Mouse (Mus musculus): ENCODE results near the gene Iba57.

GRCm38 (mm10) chr11:59209003-59209441, 45.5 kb upstream of the Iba57 start:
- TF ChIP-seq EP300 (IDR thresholded peaks at IDR 0.05; ENCODE audit: low read depth) (no peak), CTCF (IDR thresholded peaks at IDR 0.05; ENCODE audit: low read depth) (peak; percentile 96)
